Mouse (Mus musculus) olfactory bulb, adult 2 months (tissue): ENCODE data around the gene Crtc1.

Source experiments
- CTCF ChIP-seq: fragments of 200-500 bp; IDR thresholded peaks from 2 replicates; pipeline ENCODE4 v1.5.1; 2012; ENCODE audit warnings: low read depth, mild to moderate bottlenecking, low read length, moderate library complexity; ENCODE audit not compliant: insufficient read depth
- POLR2A ChIP-seq: fragments of 200-500 bp; IDR thresholded peaks from 2 replicates; pipeline ENCODE4 v1.6.1; 2012; ENCODE audit warnings: mild to moderate bottlenecking, low read depth, low read length, moderate library complexity; ENCODE audit not compliant: insufficient read depth

GRCm38 (mm10) chr8:70419879-70420643 lies 19.3 kb downstream of the Crtc1 start:
- TF ChIP-seq CTCF (no peak), POLR2A (no peak)
